Mouse (Mus musculus): ENCODE measurements around the gene Sgf29. TPM values are rescaled to one million over a fixed set of nuclear protein-coding genes. Genes with fewer than 3 reads are reported as not detected.

Sgf29 gene
- polyA plus RNA-seq, 1 experiment from 2014 or later = 56.8 TPM

DNA sequence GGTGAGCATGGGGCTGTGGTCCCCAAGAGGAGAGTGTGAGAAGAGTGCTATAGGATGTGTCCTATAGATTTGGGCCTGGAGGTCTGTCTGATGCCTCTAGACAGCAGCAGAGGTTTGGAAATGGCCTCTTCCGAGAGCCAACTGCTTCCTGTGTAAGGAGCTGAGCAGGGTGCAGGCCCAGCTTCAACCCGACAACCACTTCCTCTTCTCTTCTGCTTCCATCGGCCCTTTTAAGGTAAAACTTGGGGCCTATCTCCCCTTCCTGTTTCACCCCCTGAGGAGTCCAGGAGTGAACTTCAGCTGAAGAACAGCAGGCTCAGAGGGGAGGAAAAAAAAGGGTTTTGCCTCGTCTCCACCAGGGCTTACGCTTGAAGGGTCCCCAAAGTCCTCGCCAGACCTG lies 53.2 kb downstream of the Sgf29 start:
- no peak for ATAC-seq (ENCODE audit: low FRiP score, low read depth)
- Histone ChIP-seq H3K9me3 (no peaks in the 10 kb centered on the region), H3K27me3 (peaks cover 37% of the 10 kb centered on the region), H3K27ac (no peak overlapping the region), H3K4me2 (replicated peaks) (0 out of 2 replicates have a peak overlapping the region, but pooled peaks have one; percentile 4), H3K9ac (no peak overlapping the region), H3K4me3 (no peak overlapping the region), H3K4me1 (peaks cover 24% of the 10 kb centered on the region), H3K36me3 (peaks cover 3% of the 10 kb centered on the region; the same call in 1 of the 2 replicates)
- WGBS = 87% methylated on average over 6 of the region's 6 CpGs

DNA sequence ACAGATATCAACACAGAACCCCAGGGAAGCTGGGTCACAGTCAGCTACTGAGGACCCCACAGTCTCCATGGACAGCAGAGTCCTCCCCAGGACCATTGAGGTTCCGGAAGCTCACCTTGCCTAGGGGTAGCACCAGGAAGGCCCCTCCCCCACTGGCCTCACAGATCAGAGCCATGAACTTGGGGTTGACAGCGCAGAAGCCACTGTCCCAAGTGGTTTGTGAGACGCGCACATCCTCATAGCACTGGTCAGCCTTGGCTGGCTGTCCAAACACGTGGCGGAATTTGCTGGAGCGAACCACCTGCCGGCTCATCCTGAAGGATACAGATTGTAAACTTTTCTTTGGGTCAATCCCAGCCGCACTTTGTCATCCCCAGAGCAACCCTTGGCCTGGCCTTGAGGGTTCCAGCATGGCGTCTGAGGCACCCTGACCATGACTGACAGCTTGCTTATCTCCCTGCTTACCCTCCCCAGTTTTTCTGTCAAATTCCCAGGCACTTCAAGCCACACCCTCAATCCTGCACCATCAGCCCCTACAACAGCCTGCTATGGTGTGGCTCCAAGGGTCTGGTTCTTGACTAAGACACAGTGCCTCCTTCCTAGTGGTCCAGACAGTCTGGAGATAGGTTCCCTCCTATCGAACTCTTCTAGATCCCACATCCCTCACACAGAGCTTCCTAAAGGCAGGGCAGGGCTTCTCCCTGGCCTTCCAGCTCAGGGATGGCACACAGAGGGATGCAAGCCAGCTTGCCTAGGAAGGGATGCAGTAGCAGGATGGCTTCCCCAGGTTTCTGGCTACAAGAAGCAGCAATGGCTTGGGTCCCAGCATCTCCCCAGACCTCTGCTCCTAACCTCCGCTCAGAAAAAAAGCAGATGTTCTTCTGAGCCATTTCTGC lies 54.0 kb downstream of the Sgf29 start:
- no peaks in the 10 kb centered on the region for H3K9me3 ChIP-seq
- H3K4me1 ChIP-seq = peaks cover 24% of the 10 kb centered on the region
- WGBS = 79% methylated on average over 12 of the region's 12 CpGs
- peaks cover 37% of the 10 kb centered on the region for H3K27me3 ChIP-seq
- peak overlapping the region; percentile 99 for H3K4me2 ChIP-seq (replicated peaks)
- no peak overlapping the region for H3K27ac ChIP-seq
- peak overlapping the region; percentile 73 for H3K9ac ChIP-seq
- no peak for ATAC-seq (ENCODE audit: low FRiP score, low read depth)
- H3K36me3 ChIP-seq = no peaks in the 10 kb centered on the region
- peak overlapping the region; percentile 58; the same call in 1 of the 2 replicates for H3K4me3 ChIP-seq

GRCm38 (mm10) chr7:126703757-126704077 lies 54.6 kb downstream of the Sgf29 start:
- peak overlapping the region; percentile 73 for H3K9ac ChIP-seq
- H3K36me3 ChIP-seq = no peaks in the 10 kb centered on the region
- ATAC-seq (ENCODE audit: low FRiP score, low read depth) = no peak
- peak overlapping the region; percentile 99 for H3K4me2 ChIP-seq (replicated peaks)
- 12% methylated on average over 7 of the region's 7 CpGs for WGBS
- H3K27ac ChIP-seq = no peak overlapping the region
- H3K4me3 ChIP-seq = peak overlapping the region; percentile 58
- H3K4me1 ChIP-seq = peaks cover 24% of the 10 kb centered on the region
- peaks cover 37% of the 10 kb centered on the region for H3K27me3 ChIP-seq
- no peaks in the 10 kb centered on the region for H3K9me3 ChIP-seq

- Histone ChIP-seq H3K36me3 (no peaks in the 10 kb centered on the region), H3K27me3 (peaks cover 37% of the 10 kb centered on the region), H3K9me3 (no peaks in the 10 kb centered on the region), H3K27ac (no peak overlapping the region), H3K4me1 (peaks cover 24% of the 10 kb centered on the region), H3K4me2 (replicated peaks) (peak overlapping the region; percentile 99), H3K4me3 (peak overlapping the region; percentile 58), H3K9ac (peak overlapping the region; percentile 73)
- 3% methylated on average over 39 of the region's 39 CpGs for WGBS
- peak; percentile 77 for ATAC-seq (ENCODE audit: low FRiP score, low read depth)
Observed at GRCm38 (mm10) chr7:126704121-126704980, 55.2 kb downstream of the Sgf29 start.

DNA sequence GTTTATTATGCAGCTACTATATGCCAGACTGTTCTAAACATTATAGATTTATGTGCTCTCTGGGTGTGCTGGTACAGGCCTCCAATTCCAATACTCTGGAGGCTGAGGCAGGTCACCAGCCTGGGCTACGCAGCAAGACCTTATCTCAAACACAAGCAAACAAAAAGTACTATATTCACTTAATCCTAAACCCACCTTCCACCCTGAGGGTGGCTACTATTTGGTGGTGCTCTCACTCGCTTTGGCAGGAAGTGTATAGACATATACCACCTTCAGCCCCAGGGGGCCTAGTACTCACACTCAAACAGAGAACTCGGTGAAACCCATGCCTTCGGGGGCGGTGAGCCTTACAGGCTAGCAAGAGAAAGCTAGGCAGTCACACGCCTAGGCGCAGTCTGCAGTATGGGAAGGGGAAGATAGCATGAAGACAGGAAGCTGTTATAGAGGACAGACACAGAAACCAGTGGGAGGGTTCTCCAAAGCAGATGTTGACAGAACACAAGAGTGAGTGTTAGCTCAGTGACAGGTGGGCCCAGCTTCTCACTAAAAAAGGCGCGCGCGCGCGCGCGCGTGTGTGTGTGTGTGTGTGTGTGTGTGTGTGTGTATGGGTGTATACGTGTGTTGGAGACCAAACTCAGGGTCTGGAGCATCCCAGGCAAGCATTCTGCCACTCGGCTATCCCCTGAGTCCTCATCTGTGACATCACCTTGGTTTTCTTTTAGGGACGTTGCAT lies 58.5 kb downstream of the Sgf29 start, which contains the start of gene Coro1a:
TSS of gene Coro1a (minus strand) at position 346 of the 733 bp plus-strand sequence.
- Histone ChIP-seq H3K27ac (no peak within 1 kb of the TSS), H3K9ac (no peak within 1 kb of the TSS), H3K27me3 (peaks cover 32% of the 10 kb centered on the region), H3K4me1 (peaks cover 18% of the 10 kb centered on the region), H3K4me2 (replicated peaks) (no peak within 1 kb of the TSS), H3K9me3 (no peaks in the 10 kb centered on the region), H3K4me3 (no peak within 1 kb of the TSS), H3K36me3 (no peaks in the 10 kb centered on the region)
- WGBS = 84% methylated on average over 19 of the region's 19 CpGs
- no peak for ATAC-seq (ENCODE audit: low FRiP score, low read depth)

GRCm38 (mm10) chr7:126708175-126708952 lies 59.3 kb downstream of the Sgf29 start:
- no peak for ATAC-seq (ENCODE audit: low FRiP score, low read depth)
- Histone ChIP-seq H3K27me3 (peaks cover 24% of the 10 kb centered on the region), H3K27ac (no peak overlapping the region), H3K36me3 (no peaks in the 10 kb centered on the region), H3K4me2 (replicated peaks) (no peak overlapping the region), H3K9me3 (no peaks in the 10 kb centered on the region), H3K4me1 (peaks cover 17% of the 10 kb centered on the region), H3K9ac (no peak overlapping the region), H3K4me3 (no peak overlapping the region)
- WGBS = 82% methylated on average over 10 of the region's 10 CpGs

GRCm38 (mm10) chr7:126710266-126710665 lies 61.2 kb downstream of the Sgf29 start:
- H3K9ac ChIP-seq = no peak overlapping the region
- no peak overlapping the region for H3K27ac ChIP-seq
- peaks cover under 1% of the 10 kb centered on the region for H3K4me1 ChIP-seq
- H3K9me3 ChIP-seq = no peaks in the 10 kb centered on the region
- H3K4me2 ChIP-seq (replicated peaks) = no peak overlapping the region
- H3K4me3 ChIP-seq = no peak overlapping the region
- WGBS = 60% methylated on average over 4 of the region's 4 CpGs
- no peaks in the 10 kb centered on the region for H3K36me3 ChIP-seq
- peaks cover 10% of the 10 kb centered on the region for H3K27me3 ChIP-seq
- no peak for ATAC-seq (ENCODE audit: low FRiP score, low read depth)

GRCm38 (mm10) chr7:126711910-126712309 lies 62.8 kb downstream of the Sgf29 start:
- Histone ChIP-seq H3K27ac (no peak overlapping the region), H3K4me3 (no peak overlapping the region), H3K4me1 (no peaks in the 10 kb centered on the region), H3K9me3 (no peaks in the 10 kb centered on the region), H3K36me3 (no peaks in the 10 kb centered on the region), H3K27me3 (no peaks in the 10 kb centered on the region), H3K9ac (no peak overlapping the region), H3K4me2 (replicated peaks) (no peak overlapping the region)
- ATAC-seq (ENCODE audit: low FRiP score, low read depth) = no peak
- 75% methylated on average over 3 of the region's 3 CpGs for WGBS

- ATAC-seq (ENCODE audit: low FRiP score, low read depth) = no peak
- Histone ChIP-seq H3K9me3 (no peaks in the 10 kb centered on the region), H3K4me1 (no peaks in the 10 kb centered on the region), H3K9ac (no peak overlapping the region), H3K36me3 (no peaks in the 10 kb centered on the region), H3K4me3 (no peak overlapping the region), H3K27me3 (no peaks in the 10 kb centered on the region), H3K27ac (no peak overlapping the region), H3K4me2 (replicated peaks) (no peak overlapping the region)
- WGBS = 77% methylated on average over 4 of the region's 4 CpGs
Observed at GRCm38 (mm10) chr7:126715679-126716078, 66.6 kb downstream of the Sgf29 start.

DNA sequence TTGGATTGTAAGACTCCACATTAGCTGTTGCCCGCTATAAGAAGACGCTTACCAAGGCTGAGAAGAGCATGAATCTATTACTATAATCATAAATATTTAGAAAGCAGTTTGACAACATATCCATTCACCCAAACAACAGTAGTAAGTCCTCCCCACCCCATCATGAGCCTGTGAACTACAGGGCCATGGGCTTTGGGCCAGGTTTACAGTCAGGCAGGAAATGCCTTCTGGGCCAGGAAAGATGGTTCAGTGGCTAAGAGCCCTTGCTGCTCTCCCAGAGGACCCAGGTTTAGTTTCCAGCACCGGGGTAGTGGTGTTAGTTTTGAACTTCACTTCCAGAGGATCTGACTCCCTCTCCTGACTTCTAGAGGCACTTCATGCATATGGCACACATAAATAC lies 68.5 kb downstream of the Sgf29 start:
- ATAC-seq (ENCODE audit: low FRiP score, low read depth) = no peak
- H3K4me3 ChIP-seq = no peak overlapping the region
- H3K9me3 ChIP-seq = no peaks in the 10 kb centered on the region
- H3K4me2 ChIP-seq (replicated peaks) = no peak overlapping the region
- H3K27me3 ChIP-seq = no peaks in the 10 kb centered on the region
- whole genome bisulfite sequencing = 89% methylated on average over 3 of the region's 3 CpGs
- no peaks in the 10 kb centered on the region for H3K4me1 ChIP-seq
- H3K27ac ChIP-seq = no peak overlapping the region
- H3K36me3 ChIP-seq = no peaks in the 10 kb centered on the region
- no peak overlapping the region for H3K9ac ChIP-seq

GRCm38 (mm10) chr7:126718787-126719337 lies 69.8 kb downstream of the Sgf29 start:
- Histone ChIP-seq H3K27ac (no peak overlapping the region), H3K4me1 (no peaks in the 10 kb centered on the region), H3K4me2 (replicated peaks) (no peak overlapping the region), H3K9ac (no peak overlapping the region), H3K4me3 (no peak overlapping the region), H3K9me3 (0 out of 2 replicates have a peak, but pooled peaks cover 5% of the 10 kb centered on the region), H3K27me3 (no peaks in the 10 kb centered on the region), H3K36me3 (no peaks in the 10 kb centered on the region)
- no peak for ATAC-seq (ENCODE audit: low FRiP score, low read depth)
- 95% methylated on average over 5 of the region's 5 CpGs for WGBS

Data from limb, embryonic 13.5 days (tissue).